Mouse (Mus musculus): ENCODE measurements around the gene Syce2. TPM values are rescaled to one million over a fixed set of nuclear protein-coding genes. Genes with fewer than 3 reads are reported as not detected.
A peak's percentile ranks its signal among the peaks of the same experiment; 100 is the strongest.

Gene Syce2
- total RNA-seq, 1 experiment, result 42.3 TPM

DNA sequence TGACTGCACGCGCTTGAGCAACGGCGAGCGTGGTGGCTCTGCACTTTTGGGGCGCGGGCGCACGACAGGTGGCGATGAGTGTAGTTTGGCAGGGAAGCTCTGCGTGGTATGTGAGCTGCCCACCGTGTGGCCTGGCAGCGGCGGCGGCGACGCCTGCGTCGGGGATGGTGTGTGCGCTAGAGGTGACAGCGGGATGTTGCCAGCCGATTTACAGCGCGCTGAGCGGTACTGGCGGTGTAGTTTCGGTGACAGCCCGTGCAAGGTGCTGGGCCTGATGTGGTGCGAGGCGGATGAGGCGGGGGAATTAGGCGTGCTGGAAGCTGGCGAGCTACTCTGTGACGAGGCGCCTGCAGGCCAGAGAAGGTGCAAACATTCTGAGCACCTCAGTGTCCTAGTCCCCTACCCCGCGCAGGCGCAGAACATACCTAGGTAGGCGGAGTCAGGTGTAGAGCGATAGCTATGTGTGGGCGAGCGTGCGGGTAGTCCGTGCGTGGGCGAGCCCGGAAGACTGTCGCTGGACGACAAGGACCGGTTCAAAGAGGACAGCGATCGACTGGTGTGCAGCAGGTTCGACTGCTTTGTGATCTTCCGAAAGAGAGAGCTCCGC is 41.1 kb downstream of the Syce2 start:
- H3K9ac ChIP-seq (ENCODE audit: insufficient read depth, low read depth, low read length, poor library complexity, severe bottlenecking), result peak overlapping the region; percentile 87
- peak; percentile 90 for DNase-seq (ENCODE audit: low read depth, low spot score)
- H3K4me1 ChIP-seq (ENCODE audit: control insufficient read depth in 2 of 2, insufficient read depth in 2 of 2, low read length in 2 of 2, poor library complexity in 1 of 2), result peaks cover 0 to 23% of the 10 kb centered on the region in 2 experiments; a peak in 2 of 4 replicates
- no peak for TF ChIP-seq CHD2 (IDR thresholded peaks at IDR 0.05; ENCODE audit: low read depth, low read length)
- no peak for TF ChIP-seq MAFK (IDR thresholded peaks at IDR 0.05; ENCODE audit: insufficient read depth, low read depth, low read length)
- TF ChIP-seq ZC3H11A (IDR thresholded peaks at IDR 0.05; ENCODE audit: borderline replicate concordance, low read depth, low read length), result no peak
- TF ChIP-seq ZNF384 (IDR thresholded peaks at IDR 0.05; ENCODE audit: low read depth, low read length), result no peak
- no peak for TF ChIP-seq HCFC1 (IDR thresholded peaks at IDR 0.05; ENCODE audit: borderline replicate concordance, insufficient read depth, low read length)
- H3K27ac ChIP-seq (ENCODE audit: insufficient read depth, low read depth, low read length, poor library complexity, severe bottlenecking), result peak overlapping the region; percentile 73
- in situ Hi-C loops (cut with MboI; ENCODE audit: low sequenced_read_pairs in 2 of 2, unreplicated experiment in 2 of 2), result no loop called here
- peaks cover 20% of the 10 kb centered on the region for H3K36me3 ChIP-seq (ENCODE audit: control insufficient read depth, insufficient read depth, low read length, poor library complexity, severe bottlenecking)
- no peaks in the 10 kb centered on the region for H3K9me3 ChIP-seq (ENCODE audit: control insufficient read depth, insufficient read depth, low read depth, low read length)
- H3K4me3 ChIP-seq (ENCODE audit: insufficient read depth in 1 of 2, low read depth in 1 of 2, low read length in 2 of 2, poor library complexity in 1 of 2, severe bottlenecking in 1 of 2), result peak overlapping the region; percentile 67 to 86

DNA sequence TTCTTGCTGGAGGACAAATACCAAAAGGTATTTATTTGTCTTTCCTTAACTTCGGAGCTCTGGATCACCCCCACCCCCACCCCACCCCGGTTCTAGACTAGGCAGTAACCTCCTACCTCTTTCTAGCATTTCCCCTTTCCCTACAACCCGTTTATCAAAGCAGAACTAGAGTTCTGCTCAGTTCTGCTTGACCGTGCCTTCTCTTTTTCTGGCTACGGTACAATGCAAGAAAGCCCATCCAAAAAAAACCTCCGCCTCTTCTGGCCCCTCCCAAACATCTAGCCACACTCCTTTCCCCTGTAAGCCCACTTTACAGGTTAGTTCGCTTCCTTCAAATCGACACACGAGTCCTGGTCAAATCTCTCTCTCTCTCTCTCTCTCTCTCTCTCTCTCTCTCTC is 41.6 kb downstream of the Syce2 start:
- Histone ChIP-seq H3K9me3 (ENCODE audit: control insufficient read depth, insufficient read depth, low read depth, low read length) (no peaks in the 10 kb centered on the region), H3K36me3 (ENCODE audit: control insufficient read depth, insufficient read depth, low read length, poor library complexity, severe bottlenecking) (peaks cover 20% of the 10 kb centered on the region), H3K4me3 (ENCODE audit: insufficient read depth in 1 of 2, low read depth in 1 of 2, low read length in 2 of 2, poor library complexity in 1 of 2, severe bottlenecking in 1 of 2) (peak overlapping the region; percentile 67 to 86), H3K9ac (ENCODE audit: insufficient read depth, low read depth, low read length, poor library complexity, severe bottlenecking) (peak overlapping the region; percentile 87), H3K27ac (ENCODE audit: insufficient read depth, low read depth, low read length, poor library complexity, severe bottlenecking) (peak overlapping the region; percentile 73), H3K4me1 (ENCODE audit: control insufficient read depth in 2 of 2, insufficient read depth in 2 of 2, low read length in 2 of 2, poor library complexity in 1 of 2) (peaks cover 3 to 27% of the 10 kb centered on the region in 2 experiments; a peak in 3 of 4 replicates)
- in situ Hi-C loops (cut with MboI; ENCODE audit: low sequenced_read_pairs in 2 of 2, unreplicated experiment in 2 of 2), result no loop called here
- TF ChIP-seq ZNF384 (IDR thresholded peaks at IDR 0.05; ENCODE audit: low read depth, low read length) (no peak), CHD2 (IDR thresholded peaks at IDR 0.05; ENCODE audit: low read depth, low read length) (no peak), HCFC1 (IDR thresholded peaks at IDR 0.05; ENCODE audit: borderline replicate concordance, insufficient read depth, low read length) (no peak), MAFK (IDR thresholded peaks at IDR 0.05; ENCODE audit: insufficient read depth, low read depth, low read length) (no peak), ZC3H11A (IDR thresholded peaks at IDR 0.05; ENCODE audit: borderline replicate concordance, low read depth, low read length) (no peak)
- no peak for DNase-seq (ENCODE audit: low read depth, low spot score)

DNA sequence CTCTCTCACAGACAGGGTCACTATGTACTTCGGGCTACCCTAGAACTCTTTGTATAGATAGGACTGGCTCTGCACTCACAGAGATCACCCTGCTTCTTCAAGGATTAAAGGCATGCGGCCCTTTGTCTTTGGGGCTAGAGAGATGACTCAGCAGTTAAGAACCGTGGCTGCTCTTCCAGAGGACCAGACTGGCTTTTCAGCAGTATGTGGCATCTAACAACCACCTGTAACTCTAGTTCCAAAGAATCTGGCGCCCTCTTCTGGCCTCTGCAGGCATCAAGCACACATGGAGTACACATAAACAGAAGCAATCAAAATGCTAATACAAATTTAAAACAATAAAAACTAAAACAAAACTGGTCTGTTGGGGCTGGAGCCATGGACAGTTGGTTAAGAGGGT is 42.0 kb downstream of the Syce2 start:
- H3K27ac ChIP-seq (ENCODE audit: insufficient read depth, low read depth, low read length, poor library complexity, severe bottlenecking), result peak overlapping the region; percentile 73; the same call in 1 of the 2 replicates
- peak; percentile 89 for DNase-seq (ENCODE audit: low read depth, low spot score)
- H3K4me3 ChIP-seq (ENCODE audit: insufficient read depth in 1 of 2, low read depth in 1 of 2, low read length in 2 of 2, poor library complexity in 1 of 2, severe bottlenecking in 1 of 2), result peak overlapping the region; percentile 67 to 86
- H3K36me3 ChIP-seq (ENCODE audit: control insufficient read depth, insufficient read depth, low read length, poor library complexity, severe bottlenecking), result peaks cover 20% of the 10 kb centered on the region
- H3K4me1 ChIP-seq (ENCODE audit: control insufficient read depth in 2 of 2, insufficient read depth in 2 of 2, low read length in 2 of 2, poor library complexity in 1 of 2), result peaks cover 3 to 27% of the 10 kb centered on the region in 2 experiments; a peak in 3 of 4 replicates
- in situ Hi-C loops (cut with MboI; ENCODE audit: low sequenced_read_pairs in 2 of 2, unreplicated experiment in 2 of 2), result no loop called here
- no peaks in the 10 kb centered on the region for H3K9me3 ChIP-seq (ENCODE audit: control insufficient read depth, insufficient read depth, low read depth, low read length)
- TF ChIP-seq ZC3H11A (IDR thresholded peaks at IDR 0.05; ENCODE audit: borderline replicate concordance, low read depth, low read length), result no peak
- peak; percentile 99 for TF ChIP-seq MAFK (IDR thresholded peaks at IDR 0.05; ENCODE audit: insufficient read depth, low read depth, low read length)
- TF ChIP-seq HCFC1 (IDR thresholded peaks at IDR 0.05; ENCODE audit: borderline replicate concordance, insufficient read depth, low read length), result peak; percentile 18; the same call in 1 of the 2 replicates
- TF ChIP-seq ZNF384 (IDR thresholded peaks at IDR 0.05; ENCODE audit: low read depth, low read length), result no peak
- TF ChIP-seq CHD2 (IDR thresholded peaks at IDR 0.05; ENCODE audit: low read depth, low read length), result 0 out of 2 replicates have a peak, but pooled peaks have one; percentile 17
- H3K9ac ChIP-seq (ENCODE audit: insufficient read depth, low read depth, low read length, poor library complexity, severe bottlenecking), result peak overlapping the region; percentile 87

DNA sequence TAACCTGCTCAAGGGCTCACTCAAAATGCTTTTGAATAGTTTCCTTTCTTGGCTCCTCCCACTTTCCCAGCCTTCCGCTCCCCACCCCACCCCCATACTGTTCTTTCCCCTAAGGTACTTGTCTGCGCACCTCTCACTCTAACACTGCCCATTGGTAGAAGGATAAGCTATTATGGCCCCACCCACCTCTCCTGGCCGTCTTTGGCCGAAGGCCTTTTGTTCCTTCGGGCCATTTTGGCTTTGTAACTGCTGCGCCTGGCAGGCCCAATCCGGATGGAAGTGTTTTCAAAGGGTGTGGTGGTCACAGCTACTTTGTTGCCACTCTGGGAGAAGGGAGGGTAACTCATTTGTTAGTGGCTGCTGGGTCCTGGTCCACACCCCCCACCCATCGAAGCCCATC is 43.4 kb downstream of the Syce2 start:
- TF ChIP-seq ZC3H11A (IDR thresholded peaks at IDR 0.05; ENCODE audit: borderline replicate concordance, low read depth, low read length) (no peak), HCFC1 (IDR thresholded peaks at IDR 0.05; ENCODE audit: borderline replicate concordance, insufficient read depth, low read length) (no peak), MAFK (IDR thresholded peaks at IDR 0.05; ENCODE audit: insufficient read depth, low read depth, low read length) (no peak), CHD2 (IDR thresholded peaks at IDR 0.05; ENCODE audit: low read depth, low read length) (no peak), ZNF384 (IDR thresholded peaks at IDR 0.05; ENCODE audit: low read depth, low read length) (no peak)

More for the DNA sequence above, 43.4 kb downstream of the Syce2 start:
- no peaks in the 10 kb centered on the region for H3K9me3 ChIP-seq (ENCODE audit: control insufficient read depth, insufficient read depth, low read depth, low read length)
- H3K9ac ChIP-seq (ENCODE audit: insufficient read depth, low read depth, low read length, poor library complexity, severe bottlenecking), result no peak overlapping the region
- peaks cover 23% of the 10 kb centered on the region for H3K36me3 ChIP-seq (ENCODE audit: control insufficient read depth, insufficient read depth, low read length, poor library complexity, severe bottlenecking)
- in situ Hi-C loops (cut with MboI; ENCODE audit: low sequenced_read_pairs in 2 of 2, unreplicated experiment in 2 of 2), result no loop called here
- peak; percentile 91 for DNase-seq (ENCODE audit: low read depth, low spot score)
- no peak overlapping the region; the same call in 1 of the 2 replicates for H3K27ac ChIP-seq (ENCODE audit: insufficient read depth, low read depth, low read length, poor library complexity, severe bottlenecking)
- peak overlapping the region; percentile 11 to 27; a peak in 2 of 4 replicates for H3K4me3 ChIP-seq (ENCODE audit: insufficient read depth in 1 of 2, low read depth in 1 of 2, low read length in 2 of 2, poor library complexity in 1 of 2, severe bottlenecking in 1 of 2)
- H3K4me1 ChIP-seq (ENCODE audit: control insufficient read depth in 2 of 2, insufficient read depth in 2 of 2, low read length in 2 of 2, poor library complexity in 1 of 2), result peaks cover 3 to 25% of the 10 kb centered on the region in 2 experiments; a peak in 3 of 4 replicates

Measured in ES-E14 (cell line).